Mouse (Mus musculus) lung, adult 2 months (tissue): Measurements from ENCODE around the gene Ccdc175.

Experiments
- CTCF ChIP-seq: fragments of 200-500 bp; IDR thresholded peaks from 2 replicates; pipeline ENCODE4 v1.5.1; 2011; ENCODE audit warnings: mild to moderate bottlenecking, low read length, control low read depth; ENCODE audit not compliant: insufficient read depth
- POLR2A ChIP-seq: fragments of 200-500 bp; IDR thresholded peaks from 2 replicates; pipeline ENCODE4 v1.6.1; 2011; ENCODE audit warnings: low read depth, mild to moderate bottlenecking, control low read depth, low read length, borderline replicate concordance; ENCODE audit errors: extremely low read depth

DNA sequence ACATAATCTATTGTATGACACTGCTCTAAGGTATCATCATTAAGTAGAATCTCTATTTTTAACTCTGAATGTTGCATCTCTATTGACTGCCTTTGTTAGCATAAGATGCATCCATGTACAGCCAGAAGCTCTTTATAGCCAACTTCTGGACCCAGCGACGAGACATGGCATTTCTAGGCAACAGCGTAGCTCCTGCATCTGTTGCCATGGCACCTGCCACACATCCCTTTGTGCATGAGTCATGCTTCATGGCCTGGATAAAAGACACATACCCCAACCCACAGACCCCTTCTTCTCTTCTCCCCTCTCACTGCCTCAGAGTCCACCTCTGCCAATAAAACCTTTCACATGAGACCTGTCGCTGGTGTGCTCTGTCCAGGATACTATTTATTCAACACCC is 34.0 kb downstream of the Ccdc175 start:
- TF ChIP-seq POLR2A = no peak
- no peak for TF ChIP-seq CTCF
